Mouse (Mus musculus): Measurements from ENCODE around the gene Agap1.

Gene Agap1

GRCm38 (mm10) chr1:89613234-89613870 lies 158.7 kb downstream of the Agap1 start:
- in situ Hi-C loops (cut with MseI, MboI): no loop called here

GRCm38 (mm10) chr1:89616556-89616955 lies 161.9 kb downstream of the Agap1 start:
- in situ Hi-C loops (cut with MseI, MboI): no loop called here

GRCm38 (mm10) chr1:89617336-89617735 lies 162.7 kb downstream of the Agap1 start:
- in situ Hi-C loops (cut with MseI, MboI): no loop called here

- in situ Hi-C loops (cut with MseI, MboI): no loop called here
These were observed 165.4 kb downstream of the Agap1 start for GRCm38 (mm10) chr1:89619963-89620362.

GRCm38 (mm10) chr1:89621014-89621791 lies 166.6 kb downstream of the Agap1 start:
- in situ Hi-C loops (cut with MseI, MboI): no loop called here

GRCm38 (mm10) chr1:89621952-89622351 lies 167.3 kb downstream of the Agap1 start:
- in situ Hi-C loops (cut with MseI, MboI): no loop called here

- in situ Hi-C loops (cut with MseI, MboI): no loop called here
These were observed 168.2 kb downstream of the Agap1 start for GRCm38 (mm10) chr1:89622801-89623200.

- in situ Hi-C loops (cut with MseI, MboI): no loop called here
These were observed 170.7 kb downstream of the Agap1 start for GRCm38 (mm10) chr1:89625312-89625711.

- in situ Hi-C loops (cut with MseI, MboI): no loop called here
These were observed 171.4 kb downstream of the Agap1 start for GRCm38 (mm10) chr1:89625967-89626366.

- in situ Hi-C loops (cut with MseI, MboI): no loop called here
These were observed 172.3 kb downstream of the Agap1 start for GRCm38 (mm10) chr1:89626940-89627339.

- in situ Hi-C loops (cut with MseI, MboI): no loop called here
These were observed 173.0 kb downstream of the Agap1 start for GRCm38 (mm10) chr1:89627650-89628049.

- in situ Hi-C loops (cut with MseI, MboI): loop anchor here in 1 of 2 experiments (10.0 kb wide), 1 partner anchor 396 kb away; no protein-coding TSS in a partner anchor
These were observed 176.2 kb downstream of the Agap1 start for GRCm38 (mm10) chr1:89630836-89631235.

- in situ Hi-C loops (cut with MseI, MboI): loop anchor here in 1 of 2 experiments (10.0 kb wide), 1 partner anchor 397 kb away; no protein-coding TSS in a partner anchor
These were observed 177.1 kb downstream of the Agap1 start for GRCm38 (mm10) chr1:89631747-89632146.

- in situ Hi-C loops (cut with MseI, MboI): loop anchor here in 1 of 2 experiments (10.0 kb wide), 1 partner anchor 399 kb away; no protein-coding TSS in a partner anchor
These were observed 179.4 kb downstream of the Agap1 start for GRCm38 (mm10) chr1:89634055-89634454.

GRCm38 (mm10) chr1:89635131-89635530 lies 180.5 kb downstream of the Agap1 start:
- in situ Hi-C loops (cut with MseI, MboI): loop anchor here in 1 of 2 experiments (10.0 kb wide), 1 partner anchor 400 kb away; no protein-coding TSS in a partner anchor

- in situ Hi-C loops (cut with MseI, MboI): loop anchor here in 1 of 2 experiments (10.0 kb wide), 1 partner anchor 403 kb away; no protein-coding TSS in a partner anchor
These were observed 183.1 kb downstream of the Agap1 start for GRCm38 (mm10) chr1:89637670-89638069.

- in situ Hi-C loops (cut with MseI, MboI): loop anchor here in 1 of 2 experiments (10.0 kb wide), 1 partner anchor 291 kb away; the partner anchor contains the start of gene Gbx2
These were observed 189.0 kb downstream of the Agap1 start for GRCm38 (mm10) chr1:89643445-89644100.

GRCm38 (mm10) chr1:89644120-89644519 lies 189.5 kb downstream of the Agap1 start:
- in situ Hi-C loops (cut with MseI, MboI): loop anchor here in 1 of 2 experiments (10.0 kb wide), 1 partner anchor 291 kb away; the partner anchor contains the start of gene Gbx2

GRCm38 (mm10) chr1:89646326-89647018 lies 191.9 kb downstream of the Agap1 start:
- in situ Hi-C loops (cut with MseI, MboI): loop anchor here in 1 of 2 experiments (10.0 kb wide), 1 partner anchor 288 kb away; the partner anchor contains the start of gene Gbx2

GRCm38 (mm10) chr1:89647505-89647904 lies 192.9 kb downstream of the Agap1 start:
- in situ Hi-C loops (cut with MseI, MboI): loop anchor here in 1 of 2 experiments (10.0 kb wide), 1 partner anchor 287 kb away; the partner anchor contains the start of gene Gbx2

GRCm38 (mm10) chr1:89650557-89650956 lies 196.0 kb downstream of the Agap1 start:
- in situ Hi-C loops (cut with MseI, MboI): loop anchor here in 1 of 2 experiments (25.0 kb wide), 1 partner anchor 287 kb away; the partner anchor contains the start of gene Gbx2
